Mouse (Mus musculus) ovary, adult 18-20 months (tissue): ENCODE measurements around the gene Traf3ip2.

Experiments used
- DNase-seq: peaks from one replicate; pipeline ENCODE4 v3.0.0; 2022; ENCODE audit warnings: low spot score, mixed read lengths

The Traf3ip2 gene

DNA sequence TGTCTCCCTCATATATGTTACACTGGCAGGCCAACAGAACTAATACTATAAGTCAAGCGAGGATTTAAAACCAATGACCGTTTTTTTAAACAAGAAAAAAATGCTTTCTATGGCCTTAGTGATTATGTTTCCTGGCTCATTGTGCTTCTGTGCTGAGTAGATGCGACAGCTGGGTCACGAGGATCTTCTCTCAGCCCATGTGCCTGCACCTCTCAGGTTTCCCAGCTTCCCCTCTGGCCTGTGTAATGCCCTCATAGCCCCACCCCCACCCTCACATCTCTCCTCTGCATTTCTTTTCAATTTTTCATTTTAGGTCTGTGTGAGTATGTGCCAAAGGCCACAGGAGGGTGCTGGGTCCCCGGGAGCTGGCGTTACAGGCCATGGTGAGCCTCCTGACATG is 20.6 kb downstream of the Traf3ip2 start:
- no peak for DNase-seq

- DNase-seq: no peak
Measured at GRCm38 (mm10) chr10:39634423-39635101, 21.8 kb downstream of the Traf3ip2 start.

GRCm38 (mm10) chr10:39638862-39639261 is 26.1 kb downstream of the Traf3ip2 start:
- no peak for DNase-seq

- no peak for DNase-seq
Measured at GRCm38 (mm10) chr10:39639783-39640182, 27.0 kb downstream of the Traf3ip2 start.

GRCm38 (mm10) chr10:39640817-39641226 is 28.1 kb downstream of the Traf3ip2 start:
- peak; percentile 87 for DNase-seq

DNA sequence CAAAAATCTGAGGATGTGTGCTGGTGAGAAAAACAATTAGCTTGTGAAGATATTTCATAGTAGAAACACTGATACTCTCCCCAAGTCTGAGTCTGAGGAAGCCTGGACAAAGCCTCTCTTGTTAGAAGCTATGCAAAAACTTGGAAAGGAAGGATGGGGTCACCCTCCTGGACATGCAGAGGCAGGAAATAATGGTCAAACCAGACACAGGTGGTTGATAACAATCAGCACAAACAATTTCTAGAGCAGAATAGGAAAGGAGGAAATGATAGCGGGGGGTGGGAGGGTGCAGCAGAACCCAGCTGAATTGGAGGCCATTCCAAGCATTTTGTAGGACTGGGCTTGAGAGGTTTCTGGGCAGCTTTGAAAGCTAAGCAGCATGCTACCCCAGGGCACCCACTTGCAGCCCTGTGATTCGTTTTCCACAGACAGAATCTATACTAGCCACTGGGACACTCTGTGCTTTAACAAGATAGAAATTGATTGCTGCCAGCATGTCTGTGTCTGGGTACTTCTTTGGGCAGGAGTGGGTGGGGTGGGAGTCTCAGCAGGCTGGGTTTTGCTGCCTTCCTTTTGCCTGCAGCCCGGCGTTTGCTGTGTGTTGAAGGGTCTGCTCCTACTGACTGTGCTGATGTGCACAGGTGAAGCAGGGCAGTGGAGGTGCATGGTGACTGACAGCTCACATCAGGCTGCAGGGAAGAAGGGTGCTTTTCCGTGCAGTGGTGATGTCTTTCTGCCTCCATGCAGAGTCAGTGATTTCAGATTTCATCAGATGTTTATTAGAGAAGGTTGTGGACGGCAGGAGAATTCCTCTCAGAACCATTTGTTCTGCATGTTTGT is 33.3 kb downstream of the Traf3ip2 start:
- no peak for DNase-seq

DNA sequence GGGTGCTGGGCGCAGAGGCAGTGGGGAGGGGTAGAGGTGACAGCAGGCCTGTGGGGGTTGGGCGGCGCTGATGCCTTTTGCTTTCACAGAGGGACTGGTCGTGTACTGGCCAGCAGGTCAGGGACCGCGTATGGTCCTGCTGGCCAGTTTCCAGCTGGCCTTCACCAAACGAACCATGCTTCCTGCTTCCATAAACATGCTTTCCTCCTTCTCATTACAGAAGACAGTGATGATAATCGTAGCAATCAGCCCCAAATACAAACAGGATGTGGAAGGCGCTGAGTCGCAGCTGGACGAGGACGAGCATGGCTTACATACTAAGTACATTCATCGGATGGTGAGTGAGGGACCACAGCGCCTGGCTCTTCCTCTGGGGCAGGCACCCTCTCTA is 33.9 kb downstream of the Traf3ip2 start:
- peak; percentile 40 for DNase-seq

DNA sequence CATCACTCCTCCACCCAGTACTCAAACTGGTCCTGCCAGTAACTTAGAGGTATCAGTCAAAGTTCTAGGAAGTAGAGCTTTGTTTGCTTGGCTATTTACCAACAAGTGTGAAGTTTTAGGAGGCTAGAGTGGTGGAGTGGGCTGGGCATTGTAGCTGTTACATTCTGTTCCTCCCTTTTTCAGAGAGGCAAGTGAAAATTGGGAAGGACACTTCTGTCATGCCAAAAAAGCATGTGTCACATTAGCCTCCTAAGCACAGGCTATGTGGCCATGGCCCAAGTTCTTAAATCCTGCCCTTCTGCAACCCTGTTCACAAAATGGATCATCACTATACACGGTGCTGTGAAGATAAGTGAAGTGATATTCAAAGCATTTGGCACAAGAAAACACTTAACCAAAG is 34.4 kb downstream of the Traf3ip2 start:
- DNase-seq: no peak

GRCm38 (mm10) chr10:39648278-39648677 is 35.5 kb downstream of the Traf3ip2 start:
- no peak for DNase-seq

GRCm38 (mm10) chr10:39649550-39649949 is 36.8 kb downstream of the Traf3ip2 start:
- no peak for DNase-seq

GRCm38 (mm10) chr10:39650316-39650715 is 37.6 kb downstream of the Traf3ip2 start:
- no peak for DNase-seq

DNA sequence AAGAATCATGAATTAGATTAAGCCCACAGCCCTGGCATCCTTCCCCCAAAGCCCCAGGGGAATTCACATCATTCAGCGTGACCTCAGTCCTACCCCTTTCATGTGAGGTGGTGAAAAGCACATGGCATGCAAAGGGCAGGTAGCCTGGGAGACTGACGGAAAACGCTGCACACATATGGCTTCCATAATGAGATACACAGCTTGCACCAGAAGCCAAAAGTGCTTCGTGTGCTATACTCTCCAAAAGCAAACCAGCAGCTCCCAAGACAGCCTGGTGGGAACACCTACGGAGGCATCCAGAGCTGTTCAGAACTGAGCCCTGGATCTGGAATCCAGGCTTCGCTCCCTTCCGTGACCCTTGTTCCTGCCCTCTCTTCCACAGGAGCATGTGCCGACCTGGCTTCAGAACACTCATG is 41.3 kb downstream of the Traf3ip2 start:
- DNase-seq: no peak

- no peak for DNase-seq
Measured at GRCm38 (mm10) chr10:39658901-39659410, 46.2 kb downstream of the Traf3ip2 start.

- DNase-seq: peak; percentile 39
Measured at GRCm38 (mm10) chr10:39659411-39660268, 46.9 kb downstream of the Traf3ip2 start.

- DNase-seq: no peak
Measured at GRCm38 (mm10) chr10:39660269-39660655, 47.5 kb downstream of the Traf3ip2 start.

DNA sequence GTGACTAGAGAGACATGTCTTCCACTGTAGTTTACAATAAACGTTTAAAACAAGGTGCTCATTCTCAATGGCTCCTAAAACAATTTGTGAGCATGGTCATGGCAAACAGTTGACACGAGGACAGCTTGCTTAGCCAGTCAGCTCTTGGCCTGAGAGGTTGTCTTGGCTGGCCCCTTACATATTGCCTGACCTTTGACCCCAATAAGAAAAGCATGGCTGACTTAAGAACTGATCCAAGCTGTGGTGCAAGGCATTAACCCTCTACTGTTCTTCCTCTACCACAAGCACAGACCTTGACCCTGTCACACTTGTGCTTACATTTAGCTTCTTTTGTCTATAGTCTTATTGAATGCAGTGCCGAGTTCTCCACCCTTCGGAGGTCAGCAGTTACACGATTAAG is 48.0 kb downstream of the Traf3ip2 start:
- no peak for DNase-seq

GRCm38 (mm10) chr10:39665071-39665502 is 52.4 kb downstream of the Traf3ip2 start:
- no peak for DNase-seq

GRCm38 (mm10) chr10:39666027-39666426 is 53.3 kb downstream of the Traf3ip2 start:
- no peak for DNase-seq

DNA sequence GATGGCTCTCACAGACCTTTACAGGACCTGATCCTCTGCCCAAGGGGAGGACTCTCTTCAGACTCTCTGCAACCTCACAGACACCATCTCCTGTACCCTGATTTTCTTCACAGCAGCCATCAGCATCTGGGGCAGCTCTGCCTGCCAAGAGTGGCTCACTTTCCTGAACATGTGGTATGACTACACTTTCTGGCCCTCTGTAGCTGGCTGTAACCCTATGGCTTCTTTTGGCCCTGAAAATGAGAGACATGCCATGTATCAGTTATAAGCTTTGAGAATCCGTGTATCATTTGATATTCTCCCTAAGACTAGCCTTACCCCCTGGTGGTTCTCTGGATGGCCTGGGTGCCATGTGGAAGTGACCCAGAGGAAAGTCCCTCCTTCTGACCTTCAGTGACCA is 58.7 kb downstream of the Traf3ip2 start:
- no peak for DNase-seq

DNA sequence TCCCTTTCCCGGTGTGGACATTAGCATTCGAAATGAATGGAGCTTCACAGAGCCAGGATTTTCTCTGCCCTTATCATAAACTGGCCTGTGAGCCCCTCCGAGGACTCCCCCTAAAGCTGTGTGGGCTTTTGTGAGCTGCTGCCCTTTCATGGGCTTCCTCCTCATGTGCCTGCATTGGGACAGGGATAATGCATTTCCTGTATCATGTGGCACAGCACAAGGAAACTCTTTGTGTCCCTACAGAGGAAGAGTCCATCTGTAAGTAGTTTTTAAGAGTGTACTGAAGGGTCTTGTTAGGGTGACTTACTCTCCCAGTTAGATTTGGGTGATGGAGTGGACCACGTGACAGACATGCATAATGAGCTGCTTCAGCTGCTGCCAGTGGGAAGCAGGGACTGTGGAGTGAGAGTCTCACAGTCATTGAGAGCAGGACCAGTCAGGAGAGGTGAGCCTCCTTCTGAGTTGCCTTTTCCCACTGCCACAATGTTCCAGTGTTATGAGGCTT is 59.9 kb downstream of the Traf3ip2 start:
- DNase-seq: no peak

GRCm38 (mm10) chr10:39674106-39674505 is 61.4 kb downstream of the Traf3ip2 start:
- no peak for DNase-seq

GRCm38 (mm10) chr10:39674766-39675165 is 62.0 kb downstream of the Traf3ip2 start:
- DNase-seq: no peak
